Mouse (Mus musculus): ENCODE results near the gene Nhs.

Gene Nhs

DNA sequence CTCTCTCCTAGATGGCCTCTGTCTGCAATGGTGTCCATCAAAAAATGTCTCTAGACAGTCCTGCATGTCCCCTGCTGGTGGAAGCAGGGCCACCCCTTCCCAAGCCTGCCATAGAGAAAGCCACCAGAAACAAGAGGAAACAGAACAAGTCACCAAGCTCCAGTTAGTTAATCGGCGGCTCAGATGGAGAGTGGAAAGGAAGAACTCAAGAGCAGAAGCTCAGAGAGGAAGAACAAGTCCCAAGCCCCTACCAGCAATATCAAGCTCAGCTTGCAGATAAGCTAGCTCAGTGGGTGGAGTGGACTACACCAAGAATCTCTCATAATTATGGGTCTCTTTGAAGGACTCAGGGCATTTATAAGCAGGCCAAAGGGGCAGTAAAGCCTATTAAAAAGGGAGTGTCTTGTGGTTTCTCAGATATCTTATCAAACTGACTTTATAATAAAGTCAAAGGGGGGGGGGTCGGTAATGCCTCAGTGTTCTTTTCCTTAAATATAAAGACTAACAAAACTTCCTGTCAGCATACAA is 139.4 kb downstream of the Nhs start:
- DNase-seq (ENCODE audit: extremely low spot score): no peak

DNA sequence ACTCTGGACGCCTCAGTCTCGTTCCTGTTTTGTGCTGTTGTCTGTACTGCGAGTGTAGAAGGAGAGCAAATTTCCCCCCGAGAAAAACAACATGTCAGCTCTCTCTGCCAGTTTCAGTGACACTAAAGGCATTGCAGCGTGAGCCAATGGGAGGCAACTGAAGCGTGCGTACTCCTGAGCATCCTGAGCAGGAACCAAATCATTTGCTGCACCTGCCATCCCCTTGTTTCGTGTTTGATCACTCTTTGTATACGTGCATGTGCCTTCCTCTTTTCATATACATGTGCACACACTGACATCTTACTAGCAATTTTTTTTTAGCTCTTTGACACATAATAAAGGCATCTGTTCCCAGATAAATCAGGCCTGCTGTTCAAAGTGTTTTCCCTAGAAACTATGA is 142.1 kb downstream of the Nhs start:
- no peak for DNase-seq (ENCODE audit: extremely low spot score)

DNA sequence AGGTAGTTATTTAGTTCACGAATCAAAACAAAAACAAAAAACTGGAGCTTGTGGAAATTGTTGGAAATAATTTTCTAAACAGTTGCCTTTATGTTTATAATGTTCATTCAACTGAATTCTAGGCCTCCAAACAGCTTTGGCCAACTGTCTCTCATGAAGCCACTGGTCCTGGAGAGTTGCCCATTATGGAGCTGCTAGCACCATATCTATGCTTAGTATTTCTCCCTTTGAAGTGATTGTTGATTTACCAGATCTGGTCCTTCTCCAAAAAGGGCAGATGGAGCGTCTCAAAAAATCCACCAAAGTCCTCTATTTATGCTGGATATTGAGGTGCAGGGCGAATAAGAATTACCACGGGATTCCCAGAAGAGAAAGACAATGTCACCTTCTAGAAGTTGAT is 147.0 kb downstream of the Nhs start:
- DNase-seq (ENCODE audit: extremely low spot score): no peak

DNA sequence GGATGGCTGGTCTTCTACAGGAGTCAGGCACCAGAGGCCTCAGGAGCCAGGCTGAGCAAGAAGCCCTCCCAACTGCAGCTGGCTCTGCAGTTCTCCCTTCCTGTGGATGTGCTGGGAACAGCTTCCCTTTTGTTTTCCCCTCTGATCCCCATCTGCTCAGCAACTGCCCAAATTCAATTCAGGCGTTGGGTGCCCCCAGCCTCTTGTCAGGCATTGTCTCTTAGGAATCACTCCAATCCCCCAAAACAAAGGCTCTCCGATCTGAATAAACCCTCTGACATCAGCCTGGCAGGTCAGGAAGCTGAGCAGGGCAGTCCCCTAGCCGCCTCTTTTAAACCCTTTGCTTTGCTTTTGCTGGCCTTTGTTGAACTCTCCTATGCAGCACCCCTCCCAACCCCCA is 149.7 kb downstream of the Nhs start:
- DNase-seq (ENCODE audit: extremely low spot score): peak; percentile 44

DNA sequence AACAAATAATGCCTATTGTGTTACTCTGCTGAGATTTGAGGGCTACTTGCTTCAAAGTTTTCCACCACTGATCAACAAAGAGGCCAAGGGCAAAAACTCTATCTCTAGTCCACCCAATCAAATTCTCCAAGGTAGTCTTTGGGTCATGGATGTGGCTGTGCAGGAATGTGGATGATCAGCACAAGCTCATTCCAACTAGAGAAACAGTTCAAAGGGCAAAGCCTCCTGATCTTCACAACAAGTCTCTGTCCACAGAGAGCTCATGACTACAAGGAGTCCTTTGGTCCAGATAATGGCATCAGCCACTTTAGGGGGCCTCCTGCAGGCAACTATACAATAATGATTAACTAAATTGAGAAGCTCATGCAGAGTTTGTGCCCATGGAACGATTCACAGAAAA is 155.7 kb downstream of the Nhs start:
- no peak for DNase-seq (ENCODE audit: extremely low spot score)

DNA sequence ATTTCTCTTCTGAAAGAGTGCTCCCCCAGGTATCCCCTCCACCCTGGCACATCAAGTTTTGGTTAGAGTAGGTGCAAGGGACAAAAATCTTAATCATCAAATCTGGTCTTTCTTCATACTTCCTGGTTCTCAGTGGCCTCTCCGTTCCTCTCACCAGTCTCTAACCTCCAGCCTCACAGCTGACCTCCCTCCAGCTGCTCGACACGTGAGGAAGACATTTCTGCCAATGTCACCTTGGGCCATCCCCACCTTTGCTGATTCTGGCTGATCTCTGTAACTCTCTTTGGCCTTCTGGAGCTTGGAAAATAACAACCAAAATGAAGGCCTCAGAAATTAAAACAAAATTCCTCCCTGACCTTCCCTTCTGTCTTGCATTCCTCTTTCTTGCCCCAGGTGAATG is 160.7 kb downstream of the Nhs start:
- no peak for DNase-seq (ENCODE audit: extremely low spot score)

DNA sequence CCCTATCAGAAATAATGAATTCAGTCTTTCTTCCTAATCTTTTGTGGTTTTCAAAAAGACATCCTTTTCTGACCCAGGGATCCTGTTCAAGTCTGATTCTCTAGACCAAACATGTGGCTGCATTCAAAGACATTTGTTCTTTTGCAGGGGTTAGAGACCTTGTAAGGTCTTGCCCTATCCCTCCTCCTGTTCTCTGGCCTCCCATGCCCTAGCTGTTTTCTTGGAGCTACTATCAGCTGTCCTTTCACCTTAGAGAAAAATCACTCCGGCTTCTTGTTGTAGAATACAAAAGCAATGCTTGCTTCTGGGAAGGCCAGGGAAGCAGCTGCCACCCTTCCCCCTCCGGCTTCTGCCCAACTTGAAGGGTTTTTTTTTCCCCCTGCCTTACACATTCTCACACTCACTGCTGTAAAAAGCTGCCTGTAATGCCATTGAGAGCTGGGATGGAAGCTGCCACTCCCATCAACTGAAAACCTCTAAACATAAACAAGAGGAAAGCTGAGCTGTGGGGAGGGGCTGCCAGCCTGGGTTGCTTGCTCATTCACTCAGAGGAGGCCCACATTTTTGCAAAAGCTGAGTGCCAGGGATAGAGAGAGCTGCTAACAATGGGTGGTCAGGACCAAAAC is 162.2 kb downstream of the Nhs start:
- DNase-seq (ENCODE audit: extremely low spot score): peak; percentile 46

DNA sequence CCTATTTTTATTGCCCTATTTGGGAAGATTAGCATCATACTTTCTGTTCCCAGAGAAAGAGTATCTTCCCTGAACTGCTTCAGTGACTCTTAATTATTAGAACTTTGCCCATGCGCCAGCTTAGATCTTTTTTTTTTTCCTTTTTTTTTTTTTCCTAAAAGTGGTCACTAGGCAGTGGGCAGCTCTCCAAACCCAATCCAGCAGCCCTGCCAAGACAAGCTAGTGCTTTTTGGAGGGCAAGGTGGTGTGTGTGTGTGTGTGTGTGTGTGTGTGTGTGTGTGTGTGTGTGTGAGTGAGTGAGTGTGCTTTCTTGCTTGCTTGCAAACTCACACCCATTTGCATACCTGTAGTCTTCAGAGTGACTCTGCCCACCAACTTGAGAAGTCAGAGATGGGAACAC is 169.4 kb downstream of the Nhs start:
- DNase-seq (ENCODE audit: extremely low spot score): no peak

DNA sequence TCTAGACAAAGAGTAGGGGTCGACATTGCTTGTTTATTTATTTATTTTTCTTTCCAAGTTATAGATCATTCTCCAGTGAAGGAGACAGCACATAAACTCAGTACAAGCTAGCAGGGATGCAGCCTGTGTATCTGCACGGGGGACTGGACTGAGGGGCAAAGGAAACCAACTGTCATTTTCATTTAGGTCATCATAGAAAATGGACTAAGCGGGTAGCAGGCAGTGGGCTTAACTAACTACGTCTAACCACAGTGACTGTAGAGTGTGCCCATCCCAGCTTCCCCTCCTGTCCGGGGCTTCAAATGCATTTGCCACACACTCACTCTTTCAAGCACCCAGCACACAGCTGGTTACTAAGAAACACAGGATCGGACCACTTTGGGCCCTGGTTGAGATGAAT is 174.6 kb downstream of the Nhs start:
- DNase-seq (ENCODE audit: extremely low spot score): no peak

DNA sequence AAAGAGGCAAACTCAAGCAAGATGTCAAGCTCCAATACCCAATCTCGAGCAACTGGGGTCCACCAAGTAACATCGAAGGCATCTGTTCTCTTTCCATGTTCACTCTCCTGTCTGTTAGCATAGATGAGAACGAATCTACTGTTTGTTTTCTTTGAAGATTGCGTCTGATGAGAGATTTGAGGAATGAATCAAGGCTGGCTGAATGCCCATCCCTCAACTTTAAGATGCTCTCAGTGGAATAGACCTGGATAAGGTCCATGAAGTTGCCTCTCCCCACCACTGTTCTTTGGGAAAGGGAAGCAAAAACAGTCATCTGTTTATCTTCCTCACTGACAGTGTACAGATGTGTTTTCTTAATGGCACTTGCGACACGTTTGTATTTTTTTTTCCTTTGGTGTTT is 178.1 kb downstream of the Nhs start:
- DNase-seq (ENCODE audit: extremely low spot score): no peak

DNA sequence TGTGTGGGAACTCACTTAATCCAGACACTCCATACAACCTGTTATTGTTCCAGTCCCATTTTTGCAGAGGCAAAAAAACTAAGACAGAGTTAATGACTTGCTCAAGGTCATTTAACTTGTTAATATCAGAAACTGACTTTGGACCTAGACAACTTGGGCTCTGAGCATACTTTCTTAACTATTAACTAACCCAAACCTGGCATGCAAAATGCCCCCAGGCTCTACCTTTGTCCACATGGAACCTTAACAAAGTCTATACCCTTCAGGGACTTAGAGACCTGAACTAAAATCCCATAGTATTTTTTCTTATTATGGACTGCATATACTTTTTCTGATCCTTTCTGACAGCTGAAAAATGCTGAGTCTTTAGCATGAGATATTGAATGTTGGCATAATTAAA is 179.6 kb downstream of the Nhs start:
- no peak for DNase-seq (ENCODE audit: extremely low spot score)

DNA sequence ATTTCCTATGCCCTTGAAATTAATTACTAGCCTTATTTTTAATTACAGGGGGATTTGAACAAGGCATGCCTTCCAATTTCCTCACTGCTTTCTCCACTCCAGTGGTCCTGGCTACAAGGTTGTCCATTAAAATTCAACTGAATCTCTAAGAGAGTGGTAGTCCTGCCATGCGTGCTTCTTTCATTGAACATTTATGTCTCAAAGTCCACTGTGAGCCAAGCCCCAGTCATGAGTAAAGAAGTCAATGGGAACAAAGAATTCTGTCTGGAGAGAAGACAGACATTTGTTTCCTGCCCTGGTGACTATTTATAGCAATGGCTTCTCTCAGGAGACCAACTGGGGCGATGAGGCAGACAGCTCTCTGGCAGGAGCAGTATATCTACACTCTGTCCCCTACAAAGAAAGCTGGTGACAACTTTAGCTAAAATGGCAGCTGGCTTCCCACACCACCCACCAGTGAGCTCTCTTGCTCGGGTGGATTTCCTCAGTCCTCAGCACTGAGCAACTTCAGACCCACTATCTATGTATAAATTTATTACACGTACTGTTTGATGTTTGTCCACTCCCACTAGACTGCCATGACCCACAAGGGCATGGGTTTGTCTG is 182.2 kb downstream of the Nhs start:
- DNase-seq (ENCODE audit: extremely low spot score): no peak

DNA sequence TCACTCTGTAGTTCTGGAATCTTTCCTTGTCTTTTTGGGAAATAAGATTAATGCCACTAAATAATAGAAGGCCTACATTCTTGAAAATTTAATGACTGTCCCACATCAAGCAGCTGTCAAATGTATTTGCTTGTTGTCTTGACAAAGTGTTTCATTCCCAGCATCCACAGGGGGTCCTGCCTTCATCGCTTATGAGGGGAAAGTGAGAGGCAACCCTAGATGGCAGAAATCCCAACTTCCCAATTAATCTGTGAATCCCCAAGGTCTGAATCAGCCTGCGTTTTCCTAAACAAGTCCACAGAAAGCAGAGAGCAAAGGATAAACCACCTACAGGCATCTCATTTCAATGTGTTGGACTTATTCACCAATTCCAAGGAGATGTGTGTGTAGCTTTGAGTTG is 183.2 kb downstream of the Nhs start:
- DNase-seq (ENCODE audit: extremely low spot score): no peak

DNA sequence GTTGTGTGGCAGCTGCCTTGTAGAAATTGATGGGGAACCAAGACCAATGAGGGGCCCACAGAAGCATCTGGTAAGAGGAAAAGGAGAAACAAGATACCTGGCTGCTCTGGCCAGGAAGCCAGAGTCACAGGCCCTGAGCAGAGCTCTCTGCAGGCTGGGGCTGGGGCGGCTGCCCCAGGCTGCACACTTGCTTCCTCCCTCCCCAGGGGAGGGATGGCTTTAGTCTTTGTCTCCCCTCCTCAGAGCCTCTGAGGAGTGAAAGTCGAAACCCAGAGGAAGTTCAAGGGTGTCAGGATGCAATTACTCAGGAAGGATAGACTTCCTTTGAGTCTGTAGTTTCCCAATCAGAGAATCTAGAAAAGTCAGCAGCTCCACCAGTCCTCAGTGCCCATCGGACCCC is 186.0 kb downstream of the Nhs start:
- no peak for DNase-seq (ENCODE audit: extremely low spot score)

DNA sequence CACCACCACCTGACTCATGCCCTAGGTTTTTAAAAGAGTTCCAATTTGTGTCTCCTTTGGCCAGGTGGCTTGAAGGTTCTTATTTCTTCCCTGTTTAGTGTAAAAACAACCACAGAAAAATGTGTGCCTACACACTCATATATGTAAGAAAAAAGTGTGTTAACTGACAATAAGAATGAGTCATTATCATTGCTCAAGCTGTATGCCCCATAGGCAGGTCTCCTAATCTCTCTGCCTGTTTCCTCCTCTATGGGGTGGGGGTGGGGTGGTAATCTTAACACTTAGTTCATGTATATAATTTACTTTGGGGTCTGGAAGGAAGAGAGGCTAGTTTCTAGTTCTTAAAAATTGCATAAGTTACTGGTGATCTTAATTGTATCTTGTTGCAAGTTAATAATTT is 186.8 kb downstream of the Nhs start:
- no peak for DNase-seq (ENCODE audit: extremely low spot score)

DNA sequence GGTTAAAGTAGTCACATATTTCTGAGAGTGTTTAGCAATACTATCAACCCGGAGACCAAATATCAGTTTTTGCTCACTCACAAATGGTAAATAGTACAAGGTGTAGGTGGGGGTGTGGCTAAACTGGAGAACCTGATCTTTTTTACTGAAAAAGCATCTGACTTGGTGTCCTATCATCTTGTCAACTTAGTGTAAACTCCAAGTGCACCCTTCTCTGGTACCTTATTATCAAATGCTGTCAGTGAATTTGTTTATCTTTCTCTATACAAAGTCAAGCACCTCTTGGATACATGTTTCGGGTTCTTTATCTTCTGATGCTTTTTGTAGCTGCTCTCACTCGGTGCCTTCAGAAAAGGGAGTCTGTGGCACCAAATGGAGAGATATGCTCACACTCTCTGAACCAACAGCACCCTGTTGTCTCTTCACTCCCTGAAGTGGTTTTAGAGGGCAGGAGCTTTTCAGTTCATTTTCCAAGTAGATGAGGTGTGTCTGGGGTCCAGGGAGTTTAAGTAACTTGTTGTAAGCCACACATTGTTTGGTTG is 187.5 kb downstream of the Nhs start:
- no peak for DNase-seq (ENCODE audit: extremely low spot score)

DNA sequence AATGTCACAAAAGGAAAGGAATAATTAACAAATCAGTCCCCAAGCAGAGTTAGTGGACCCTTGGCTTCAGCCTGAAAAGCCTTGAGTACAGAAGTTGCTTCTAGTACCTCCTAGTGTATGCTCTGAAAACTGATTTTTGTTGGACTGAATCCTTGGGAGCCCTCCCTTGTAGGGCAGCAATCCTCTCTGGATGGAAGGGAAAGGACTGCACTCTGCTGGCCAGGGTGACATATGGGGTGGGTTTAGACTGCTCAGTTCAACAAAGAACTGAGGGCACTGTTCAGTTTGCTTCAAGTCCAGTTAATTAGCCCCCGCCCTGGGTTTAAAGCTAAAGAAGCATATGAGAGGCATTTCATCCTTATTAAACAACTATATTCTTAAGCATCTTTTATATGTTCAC is 188.4 kb downstream of the Nhs start:
- DNase-seq (ENCODE audit: extremely low spot score): no peak

DNA sequence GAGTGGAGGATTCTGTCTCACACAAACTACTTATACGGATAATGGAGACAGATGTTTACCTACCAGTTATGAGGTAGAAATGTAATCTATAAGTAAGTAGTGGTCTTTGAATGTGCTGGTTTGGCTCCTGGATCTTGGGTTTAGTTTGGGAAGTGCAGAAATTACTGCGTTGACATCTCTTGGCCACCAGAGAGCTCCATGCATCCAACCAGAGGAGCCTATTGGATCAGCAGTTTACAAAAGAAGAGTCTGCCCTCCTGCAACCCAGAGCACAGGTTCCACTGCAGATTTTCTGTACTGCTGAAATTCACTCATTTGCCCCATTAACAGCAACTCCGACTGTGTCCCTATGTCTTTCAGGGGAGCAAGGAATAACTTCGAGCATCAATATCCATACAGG is 191.8 kb downstream of the Nhs start:
- peak; percentile 9 for DNase-seq (ENCODE audit: extremely low spot score)

DNA sequence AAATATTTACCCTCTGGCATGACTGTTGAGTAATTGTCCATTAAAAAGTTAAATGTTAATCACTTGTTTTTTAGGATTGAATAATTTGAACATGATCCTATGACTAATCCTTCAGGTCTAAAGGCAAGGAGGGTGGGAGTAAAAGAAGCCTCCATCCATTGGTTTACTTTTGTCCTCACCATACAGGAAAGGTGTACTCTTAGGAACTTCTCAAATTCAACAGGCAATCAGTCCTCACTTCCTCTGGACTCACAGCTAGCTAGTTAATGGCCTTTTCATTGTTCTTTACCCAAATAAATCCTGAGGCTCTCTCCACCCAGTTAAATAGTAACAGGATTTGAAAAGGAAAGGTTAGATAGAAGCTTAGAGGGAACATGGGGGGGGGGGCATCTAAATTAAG is 196.2 kb downstream of the Nhs start:
- no peak for DNase-seq (ENCODE audit: extremely low spot score)

DNA sequence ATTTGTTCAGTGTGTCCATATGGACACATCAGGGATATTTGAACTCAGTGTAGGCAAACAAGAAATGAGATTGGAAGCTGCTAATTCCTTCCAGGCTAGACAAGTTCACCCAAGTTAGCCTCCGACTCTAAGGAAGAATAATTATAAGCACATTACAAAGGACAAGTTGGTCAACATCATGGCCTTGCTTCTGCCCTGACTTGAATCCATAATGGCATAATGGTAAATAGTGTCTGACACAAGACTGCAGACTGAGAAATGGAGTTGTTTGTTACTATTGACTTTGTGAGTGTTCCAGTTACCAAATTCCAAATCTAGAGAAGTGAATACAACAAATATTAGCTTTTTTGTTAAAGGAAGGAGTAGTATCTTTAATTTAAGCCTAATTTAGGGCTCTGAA is 196.7 kb downstream of the Nhs start:
- no peak for DNase-seq (ENCODE audit: extremely low spot score)

DNA sequence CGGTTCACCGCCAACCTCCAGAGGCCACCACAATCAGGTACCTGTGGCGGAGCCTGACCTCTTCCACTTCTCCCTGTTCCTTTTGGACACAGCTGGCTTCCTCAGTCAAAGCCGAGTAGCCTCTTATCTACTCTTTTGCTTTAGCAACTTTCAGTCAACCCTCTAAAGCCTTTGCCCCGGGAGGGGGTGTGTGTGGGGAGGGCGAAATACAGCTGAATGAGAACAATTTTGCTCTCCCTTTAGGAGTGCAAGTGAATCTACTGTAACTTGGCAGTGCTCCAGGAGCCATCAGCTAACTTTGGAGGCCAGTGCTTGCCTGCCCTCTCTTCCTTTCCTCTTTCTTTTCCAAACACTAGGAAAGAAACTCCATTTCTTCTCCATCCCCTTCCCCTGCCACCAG is 197.8 kb downstream of the Nhs start:
- DNase-seq (ENCODE audit: extremely low spot score): no peak

DNA sequence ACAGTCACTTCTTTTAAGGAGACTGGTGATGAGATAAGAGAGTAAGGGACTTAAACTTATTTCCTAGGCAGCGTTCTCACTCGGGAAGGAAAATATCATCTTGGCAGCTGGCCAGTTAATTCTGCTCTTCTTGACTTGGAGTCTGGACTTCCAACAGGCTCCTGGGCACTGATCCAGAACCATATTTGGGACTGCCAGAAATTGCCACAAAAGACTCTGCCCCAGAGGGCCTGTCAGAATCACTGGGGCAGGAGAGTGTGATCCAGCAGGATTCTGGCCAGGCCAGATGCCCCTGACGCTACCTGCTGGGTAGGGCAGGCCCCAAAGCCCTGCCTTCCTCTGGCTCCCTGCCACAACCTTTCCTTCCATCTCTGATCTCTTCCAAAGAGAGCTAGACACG is 198.4 kb downstream of the Nhs start:
- no peak for DNase-seq (ENCODE audit: extremely low spot score)

DNA sequence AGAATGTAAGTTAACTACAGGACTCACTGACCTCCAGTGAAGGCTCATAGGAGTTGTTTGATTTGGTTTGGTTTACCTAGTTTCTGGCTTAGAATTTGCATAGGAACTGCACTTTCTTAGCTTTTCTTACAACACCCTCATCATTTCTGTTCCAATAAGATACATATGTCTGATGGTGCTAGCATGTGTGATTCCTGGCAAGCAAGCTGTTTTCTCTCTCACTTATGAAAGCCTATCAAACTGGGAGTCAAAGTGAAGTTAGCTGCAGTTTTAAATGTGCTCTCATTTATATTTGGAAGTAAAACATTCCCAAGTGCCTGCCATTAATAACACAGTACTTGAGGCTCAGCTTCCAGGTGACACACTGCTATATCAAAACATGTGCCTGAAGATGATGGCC is 207.2 kb downstream of the Nhs start:
- no peak for DNase-seq (ENCODE audit: extremely low spot score)

All from embryo, embryonic 9.5 days (tissue).